Mouse (Mus musculus) embryonic facial prominence, embryonic 12.5 days (tissue): ENCODE results near the gene Chp2. TPM values are rescaled to one million over a fixed set of nuclear protein-coding genes. Genes with fewer than 3 reads are reported as not detected.

ENCODE experiments used
- ATAC-seq: fragments of 200-750 bp; cut with Nextera tagmentation; 2 replicates; pipeline ENCODE4 v1.8.0; 2017; ENCODE audit not compliant: insufficient number of reproducible peaks, insufficient read depth, low FRiP score, low TSS enrichment
- H3K27ac ChIP-seq: fragments of 300-500 bp; sonication (generic); 2 replicates; pipeline ENCODE4 v1.5.1; 2016; ENCODE audit warnings: mild to moderate bottlenecking
- H3K27me3 ChIP-seq: fragments of 300-500 bp; sonication (generic); 2 replicates; pipeline ENCODE4 v1.6.1; 2016; ENCODE audit warnings: mild to moderate bottlenecking, moderate library complexity
- H3K36me3 ChIP-seq: fragments of 300-500 bp; sonication (generic); 2 replicates; pipeline ENCODE4 v1.6.1; 2016; ENCODE audit warnings: mild to moderate bottlenecking
- H3K4me1 ChIP-seq: fragments of 300-500 bp; sonication (generic); 2 replicates; pipeline ENCODE4 v1.6.1; 2016
- H3K4me2 ChIP-seq: fragments of 300-500 bp; sonication (generic); replicated peaks from 2 replicates; pipeline ENCODE4 v1.6.1; 2016; ENCODE audit warnings: mild to moderate bottlenecking, moderate library complexity
- H3K4me3 ChIP-seq: fragments of 300-500 bp; sonication (generic); 2 replicates; pipeline ENCODE4 v1.5.1; 2016; ENCODE audit warnings: mild to moderate bottlenecking
- H3K9ac ChIP-seq: fragments of 300-500 bp; sonication (generic); 2 replicates; pipeline ENCODE4 v1.6.1; 2016; ENCODE audit warnings: mild to moderate bottlenecking, moderate library complexity
- H3K9me3 ChIP-seq: fragments of 300-500 bp; sonication (generic); 2 replicates; pipeline ENCODE4 v1.6.1; 2016; ENCODE audit warnings: mild to moderate bottlenecking, moderate library complexity
- WGBS: fragments of 180-500 bp; shearing (Covaris S2); methylation state at CpG from one replicate; pipeline ENCODE4 v1.1.7; 2016; 5-methylcytosine and 5-hydroxymethylcytosine counted together
- polyA plus RNA-seq: library from polyadenylated mRNA; unstranded; fragments of >200 nt; fragmentation: Nextera tagmentation; extraction: Ambion mirVana; gene quantifications from 2 replicates; pipeline ENCODE4 v1.2.1, GENCODE M21; 2016

Gene Chp2
- polyA plus RNA-seq = 0.27 TPM in 1 of 2 replicates, not detected in the other

GRCm38 (mm10) chr7:122219315-122219801 lies at the start of gene Chp2:
TSS of gene Chp2 (plus strand) at chr7:122219496.
- no peak for ATAC-seq
- H3K4me1 ChIP-seq = 0 out of 2 replicates have a peak, but pooled peaks cover 7% of the 10 kb centered on the region
- peak within 1 kb of the TSS; percentile 40 for H3K4me2 ChIP-seq
- no peak within 1 kb of the TSS for H3K27ac ChIP-seq
- WGBS = 21% methylated on average over 20 of the region's 20 CpGs
- H3K9me3 ChIP-seq = no peaks in the 10 kb centered on the region
- no peaks in the 10 kb centered on the region for H3K27me3 ChIP-seq
- H3K4me3 ChIP-seq = no peak within 1 kb of the TSS
- no peak within 1 kb of the TSS for H3K9ac ChIP-seq
- H3K36me3 ChIP-seq = no peaks in the 10 kb centered on the region

- Histone ChIP-seq H3K27me3 (no peaks in the 10 kb centered on the region), H3K9ac (no peak overlapping the region), H3K27ac (no peak overlapping the region), H3K4me1 (no peaks in the 10 kb centered on the region), H3K4me2 (no peak overlapping the region), H3K9me3 (no peaks in the 10 kb centered on the region), H3K36me3 (peaks cover 50% of the 10 kb centered on the region), H3K4me3 (no peak overlapping the region)
- 84% methylated on average over 6 of the region's 6 CpGs for WGBS
- ATAC-seq = no peak
These were observed 48.6 kb upstream of the Chp2 start for GRCm38 (mm10) chr7:122170705-122171104.

GRCm38 (mm10) chr7:122171613-122172012 lies 47.7 kb upstream of the Chp2 start:
- 74% methylated on average over 10 of the region's 10 CpGs for WGBS
- no peak overlapping the region for H3K9ac ChIP-seq
- no peaks in the 10 kb centered on the region for H3K4me1 ChIP-seq
- ATAC-seq = no peak
- no peak overlapping the region for H3K27ac ChIP-seq
- H3K4me3 ChIP-seq = no peak overlapping the region
- H3K9me3 ChIP-seq = no peaks in the 10 kb centered on the region
- no peaks in the 10 kb centered on the region for H3K27me3 ChIP-seq
- H3K4me2 ChIP-seq = no peak overlapping the region
- H3K36me3 ChIP-seq = peaks cover 41% of the 10 kb centered on the region

GRCm38 (mm10) chr7:122180720-122181119 lies 38.6 kb upstream of the Chp2 start:
- no peak overlapping the region for H3K4me2 ChIP-seq
- ATAC-seq = peak; percentile 5; the same call in 1 of the 2 replicates
- 92% methylated on average over 7 of the region's 7 CpGs for WGBS

GRCm38 (mm10) chr7:122184569-122184968 lies 34.7 kb upstream of the Chp2 start:
- Histone ChIP-seq H3K27ac (no peak overlapping the region), H3K9ac (no peak overlapping the region), H3K9me3 (no peaks in the 10 kb centered on the region), H3K27me3 (0 out of 2 replicates have a peak, but pooled peaks cover 4% of the 10 kb centered on the region), H3K4me1 (no peaks in the 10 kb centered on the region), H3K36me3 (no peaks in the 10 kb centered on the region), H3K4me2 (no peak overlapping the region), H3K4me3 (no peak overlapping the region)
- WGBS = 73% methylated on average over 5 of the region's 5 CpGs
- ATAC-seq = no peak

More at GRCm38 (mm10) chr7:122180720-122181119, 38.6 kb upstream of the Chp2 start:
- H3K4me1 ChIP-seq = no peaks in the 10 kb centered on the region
- no peak overlapping the region for H3K9ac ChIP-seq
- no peaks in the 10 kb centered on the region for H3K9me3 ChIP-seq
- no peak overlapping the region for H3K27ac ChIP-seq
- H3K36me3 ChIP-seq = no peaks in the 10 kb centered on the region
- H3K27me3 ChIP-seq = 0 out of 2 replicates have a peak, but pooled peaks cover 3% of the 10 kb centered on the region
- no peak overlapping the region for H3K4me3 ChIP-seq

- H3K9ac ChIP-seq = no peak within 1 kb of the TSS
- H3K4me3 ChIP-seq = 0 out of 2 replicates have a peak within 1 kb of the TSS, but pooled peaks have one; percentile 16
These were observed 33.3 kb upstream of the Chp2 start, which contains the start of gene Ern2 for GRCm38 (mm10) chr7:122186043-122186442. TSS of gene Ern2 (minus strand) at chr7:122186207.

GRCm38 (mm10) chr7:122189484-122189883 lies 29.8 kb upstream of the Chp2 start:
- no peaks in the 10 kb centered on the region for H3K9me3 ChIP-seq
- 25% methylated on average over 7 of the region's 7 CpGs for WGBS
- ATAC-seq = no peak

More at GRCm38 (mm10) chr7:122186043-122186442, 33.3 kb upstream of the Chp2 start, which contains the start of gene Ern2:
- no peaks in the 10 kb centered on the region for H3K9me3 ChIP-seq
- H3K27me3 ChIP-seq = 0 out of 2 replicates have a peak, but pooled peaks cover 4% of the 10 kb centered on the region
- no peaks in the 10 kb centered on the region for H3K4me1 ChIP-seq
- H3K4me2 ChIP-seq = peak within 1 kb of the TSS; percentile 32
- H3K27ac ChIP-seq = no peak within 1 kb of the TSS
- H3K36me3 ChIP-seq = no peaks in the 10 kb centered on the region
- no peak for ATAC-seq
- WGBS = 15% methylated on average over 16 of the region's 17 CpGs

GRCm38 (mm10) chr7:122191097-122191496 lies 28.2 kb upstream of the Chp2 start:
- H3K4me2 ChIP-seq = no peak overlapping the region
- H3K27ac ChIP-seq = no peak overlapping the region
- WGBS = 60% methylated on average over 10 of the region's 10 CpGs
- no peak overlapping the region for H3K4me3 ChIP-seq
- no peak overlapping the region for H3K9ac ChIP-seq
- no peaks in the 10 kb centered on the region for H3K9me3 ChIP-seq
- no peaks in the 10 kb centered on the region for H3K36me3 ChIP-seq
- ATAC-seq = no peak
- H3K4me1 ChIP-seq = no peaks in the 10 kb centered on the region
- no peaks in the 10 kb centered on the region for H3K27me3 ChIP-seq

More at GRCm38 (mm10) chr7:122189484-122189883, 29.8 kb upstream of the Chp2 start:
- H3K4me2 ChIP-seq = no peak overlapping the region
- H3K9ac ChIP-seq = no peak overlapping the region
- H3K4me3 ChIP-seq = no peak overlapping the region
- H3K4me1 ChIP-seq = no peaks in the 10 kb centered on the region
- H3K27me3 ChIP-seq = 0 out of 2 replicates have a peak, but pooled peaks cover 4% of the 10 kb centered on the region
- H3K36me3 ChIP-seq = no peaks in the 10 kb centered on the region
- no peak overlapping the region for H3K27ac ChIP-seq

- Histone ChIP-seq H3K27me3 (no peaks in the 10 kb centered on the region), H3K9ac (no peak overlapping the region), H3K36me3 (no peaks in the 10 kb centered on the region), H3K9me3 (no peaks in the 10 kb centered on the region), H3K27ac (no peak overlapping the region), H3K4me1 (no peaks in the 10 kb centered on the region), H3K4me3 (no peak overlapping the region), H3K4me2 (no peak overlapping the region)
- ATAC-seq = no peak
These were observed 25.4 kb upstream of the Chp2 start for GRCm38 (mm10) chr7:122193919-122194318.

GRCm38 (mm10) chr7:122196771-122197170 lies 22.5 kb upstream of the Chp2 start:
- no peak overlapping the region for H3K27ac ChIP-seq
- H3K4me1 ChIP-seq = no peaks in the 10 kb centered on the region
- no peaks in the 10 kb centered on the region for H3K9me3 ChIP-seq
- 81% methylated on average over 9 of the region's 9 CpGs for WGBS
- H3K9ac ChIP-seq = no peak overlapping the region
- H3K4me2 ChIP-seq = no peak overlapping the region
- no peaks in the 10 kb centered on the region for H3K36me3 ChIP-seq
- no peak for ATAC-seq
- no peak overlapping the region for H3K4me3 ChIP-seq
- H3K27me3 ChIP-seq = no peaks in the 10 kb centered on the region

GRCm38 (mm10) chr7:122197306-122197705 lies 22.0 kb upstream of the Chp2 start:
- Histone ChIP-seq H3K27ac (no peak overlapping the region), H3K36me3 (no peaks in the 10 kb centered on the region), H3K9ac (no peak overlapping the region), H3K4me1 (no peaks in the 10 kb centered on the region), H3K4me2 (no peak overlapping the region), H3K4me3 (no peak overlapping the region), H3K9me3 (no peaks in the 10 kb centered on the region), H3K27me3 (no peaks in the 10 kb centered on the region)
- ATAC-seq = no peak
- 37% methylated on average over 4 of the region's 4 CpGs for WGBS

GRCm38 (mm10) chr7:122199296-122199695 lies 20.0 kb upstream of the Chp2 start:
- Histone ChIP-seq H3K4me1 (no peaks in the 10 kb centered on the region), H3K27me3 (no peaks in the 10 kb centered on the region), H3K9me3 (no peaks in the 10 kb centered on the region), H3K4me3 (no peak overlapping the region), H3K27ac (no peak overlapping the region), H3K9ac (no peak overlapping the region), H3K36me3 (no peaks in the 10 kb centered on the region), H3K4me2 (no peak overlapping the region)
- ATAC-seq = no peak
- WGBS = 27% methylated on average over 5 of the region's 5 CpGs
